Mouse (Mus musculus): Measurements from ENCODE around the gene Med11. TPM values are rescaled to one million over a fixed set of nuclear protein-coding genes. Genes with fewer than 3 reads are reported as not detected.

Med11 gene
- polyA plus RNA-seq, 1 experiment = 29.6 TPM

DNA sequence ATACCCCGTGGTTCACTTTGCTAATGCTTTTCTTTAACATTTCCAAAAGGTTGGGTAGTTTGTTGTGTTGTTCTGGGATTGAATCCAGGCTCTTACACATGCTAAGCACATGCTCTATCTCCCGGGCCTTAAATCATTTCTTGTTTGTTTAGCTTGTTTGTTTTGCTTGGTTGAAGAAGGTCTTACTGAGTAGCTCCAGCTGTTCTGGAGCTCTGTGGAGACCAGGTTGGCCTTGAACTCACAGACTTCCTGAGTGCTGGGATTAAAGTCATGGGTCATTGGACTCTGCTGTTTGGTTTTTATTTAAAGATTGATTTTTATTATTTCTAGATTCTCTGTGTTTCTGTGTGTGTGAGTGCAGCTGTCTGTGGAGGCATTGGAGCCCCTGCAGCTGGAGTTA lies 33.8 kb downstream of the Med11 start:
- Histone ChIP-seq H3K79me2 (ENCODE audit: control insufficient read depth, insufficient read depth) (no peaks in the 10 kb centered on the region), H3K27me3 (ENCODE audit: control insufficient read depth, insufficient read depth, insufficient read length) (no peaks in the 10 kb centered on the region), H3K4me3 (no peak overlapping the region), H3K4me2 (ENCODE audit: low read depth) (no peak overlapping the region), H3ac (ENCODE audit: control insufficient read depth, insufficient read length) (no peak overlapping the region), H3K36me3 (ENCODE audit: control insufficient read depth, insufficient read depth) (no peaks in the 10 kb centered on the region)
- TF ChIP-seq POLR2AphosphoS2 (IDR thresholded peaks at IDR 0.05; ENCODE audit: insufficient read length, low read depth) (no peak), CEBPB (IDR thresholded peaks at IDR 0.05; ENCODE audit: insufficient read depth, poor library complexity, severe bottlenecking) (no peak), SRF (IDR thresholded peaks at IDR 0.05; ENCODE audit: control insufficient read depth, insufficient read length, low read depth) (no peak), E2F4 (IDR thresholded peaks at IDR 0.05; ENCODE audit: insufficient read depth) (no peak), MAX (IDR thresholded peaks at IDR 0.05; ENCODE audit: low read depth) (no peak), TCF12 (IDR thresholded peaks at IDR 0.05; ENCODE audit: insufficient read depth, poor library complexity, severe bottlenecking) (no peak), REST (IDR thresholded peaks at IDR 0.05; ENCODE audit: insufficient read depth, insufficient read length) (no peak), MYOD1 (IDR thresholded peaks at IDR 0.05; ENCODE audit: control insufficient read depth in 1 of 3, insufficient read length in 2 of 3, low read depth in 2 of 3) (no peak), TCF3 (IDR thresholded peaks at IDR 0.05; ENCODE audit: insufficient read length, low read depth) (no peak), POLR2A (IDR thresholded peaks at IDR 0.05; ENCODE audit: insufficient read length, low read depth) (no peak), USF1 (IDR thresholded peaks at IDR 0.05; ENCODE audit: low read depth) (no peak), MYOG (IDR thresholded peaks at IDR 0.05; ENCODE audit: control insufficient read depth in 1 of 3, insufficient read depth in 1 of 3, insufficient read length in 2 of 3, low read depth in 2 of 3) (no peak)

DNA sequence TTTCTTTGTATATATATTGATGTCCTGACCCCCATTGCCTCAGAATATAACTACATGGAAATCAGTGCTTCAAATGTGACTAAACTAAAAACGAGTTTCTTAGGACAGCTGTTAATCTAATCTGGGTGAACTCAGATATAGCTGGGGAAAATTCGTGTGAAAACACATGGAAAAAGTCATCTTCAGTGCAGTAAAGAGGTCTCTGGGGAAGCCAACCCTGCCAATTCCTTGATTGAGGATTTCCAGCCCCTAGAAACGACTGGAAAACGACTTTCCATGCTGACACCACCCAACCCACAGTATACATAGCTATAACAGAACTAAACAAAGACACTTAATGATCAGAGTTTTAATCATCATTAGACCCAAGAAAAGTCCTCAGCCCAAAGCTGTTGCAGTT lies 36.1 kb downstream of the Med11 start:
- TF ChIP-seq MAX (IDR thresholded peaks at IDR 0.05; ENCODE audit: low read depth) (no peak), USF1 (IDR thresholded peaks at IDR 0.05; ENCODE audit: low read depth) (no peak), SRF (IDR thresholded peaks at IDR 0.05; ENCODE audit: control insufficient read depth, insufficient read length, low read depth) (no peak), TCF3 (IDR thresholded peaks at IDR 0.05; ENCODE audit: insufficient read length, low read depth) (no peak), CEBPB (IDR thresholded peaks at IDR 0.05; ENCODE audit: insufficient read depth, poor library complexity, severe bottlenecking) (no peak), REST (IDR thresholded peaks at IDR 0.05; ENCODE audit: insufficient read depth, insufficient read length) (no peak), POLR2A (IDR thresholded peaks at IDR 0.05; ENCODE audit: insufficient read length, low read depth) (no peak), MYOG (IDR thresholded peaks at IDR 0.05; ENCODE audit: control insufficient read depth in 1 of 3, insufficient read depth in 1 of 3, insufficient read length in 2 of 3, low read depth in 2 of 3) (no peak), MYOD1 (IDR thresholded peaks at IDR 0.05; ENCODE audit: control insufficient read depth in 1 of 3, insufficient read length in 2 of 3, low read depth in 2 of 3) (no peak), POLR2AphosphoS2 (IDR thresholded peaks at IDR 0.05; ENCODE audit: insufficient read length, low read depth) (no peak), E2F4 (IDR thresholded peaks at IDR 0.05; ENCODE audit: insufficient read depth) (no peak), TCF12 (IDR thresholded peaks at IDR 0.05; ENCODE audit: insufficient read depth, poor library complexity, severe bottlenecking) (no peak)
- no peak overlapping the region for H3ac ChIP-seq (ENCODE audit: control insufficient read depth, insufficient read length)
- H3K4me3 ChIP-seq = no peak overlapping the region
- no peak overlapping the region for H3K4me2 ChIP-seq (ENCODE audit: low read depth)
- H3K27me3 ChIP-seq (ENCODE audit: control insufficient read depth, insufficient read depth, insufficient read length) = no peaks in the 10 kb centered on the region
- no peaks in the 10 kb centered on the region for H3K79me2 ChIP-seq (ENCODE audit: control insufficient read depth, insufficient read depth)
- no peaks in the 10 kb centered on the region for H3K36me3 ChIP-seq (ENCODE audit: control insufficient read depth, insufficient read depth)

DNA sequence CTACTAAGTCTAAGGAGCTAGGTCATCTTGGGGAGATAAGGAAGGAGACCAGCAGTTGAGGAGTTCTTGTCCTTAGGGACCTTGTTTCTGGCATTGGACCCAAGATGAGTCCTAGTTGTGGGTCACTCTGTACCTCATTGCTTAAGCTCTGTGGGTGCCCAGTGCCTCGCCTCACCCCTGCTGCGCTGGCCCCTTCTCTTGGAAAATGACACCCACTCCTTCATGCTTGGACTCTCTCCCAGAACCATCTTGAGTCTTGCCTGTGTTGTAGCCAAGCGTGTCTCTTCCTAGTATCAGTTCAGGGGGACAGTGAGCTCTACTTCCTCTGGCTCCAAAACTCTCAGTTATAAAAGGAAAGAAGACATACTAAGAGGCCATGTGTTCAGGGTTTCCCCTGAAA lies 37.4 kb downstream of the Med11 start:
- no peaks in the 10 kb centered on the region for H3K36me3 ChIP-seq (ENCODE audit: control insufficient read depth, insufficient read depth)
- no peaks in the 10 kb centered on the region for H3K27me3 ChIP-seq (ENCODE audit: control insufficient read depth, insufficient read depth, insufficient read length)
- no peak overlapping the region for H3ac ChIP-seq (ENCODE audit: control insufficient read depth, insufficient read length)
- no peaks in the 10 kb centered on the region for H3K79me2 ChIP-seq (ENCODE audit: control insufficient read depth, insufficient read depth)
- no peak overlapping the region for H3K4me3 ChIP-seq
- TF ChIP-seq POLR2AphosphoS2 (IDR thresholded peaks at IDR 0.05; ENCODE audit: insufficient read length, low read depth) (no peak), MYOG (IDR thresholded peaks at IDR 0.05; ENCODE audit: control insufficient read depth in 1 of 3, insufficient read depth in 1 of 3, insufficient read length in 2 of 3, low read depth in 2 of 3) (no peak), POLR2A (IDR thresholded peaks at IDR 0.05; ENCODE audit: insufficient read length, low read depth) (no peak), SRF (IDR thresholded peaks at IDR 0.05; ENCODE audit: control insufficient read depth, insufficient read length, low read depth) (no peak), TCF3 (IDR thresholded peaks at IDR 0.05; ENCODE audit: insufficient read length, low read depth) (no peak), REST (IDR thresholded peaks at IDR 0.05; ENCODE audit: insufficient read depth, insufficient read length) (no peak)
- no peak overlapping the region for H3K4me2 ChIP-seq (ENCODE audit: low read depth)

DNA sequence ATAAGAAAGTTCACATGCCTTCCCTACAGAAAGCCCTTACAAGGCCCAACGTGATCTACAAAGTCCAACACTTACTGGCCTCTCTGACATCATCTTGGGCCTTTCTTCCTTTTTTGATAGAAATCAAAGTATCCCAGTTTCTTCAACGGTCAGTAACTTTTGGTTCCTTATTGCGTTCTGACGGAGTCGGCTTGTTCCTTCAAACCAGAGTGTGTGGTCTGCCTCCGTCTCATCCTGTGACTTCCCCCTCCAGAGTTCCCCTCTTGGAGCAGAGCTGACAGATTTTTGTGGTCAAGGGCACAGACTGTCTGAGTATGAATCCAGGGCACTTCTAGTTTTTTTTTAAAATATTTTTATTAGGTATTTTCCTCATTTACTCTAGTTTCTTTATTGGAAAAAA lies 38.0 kb downstream of the Med11 start:
- no peak overlapping the region for H3K4me3 ChIP-seq
- H3ac ChIP-seq (ENCODE audit: control insufficient read depth, insufficient read length) = no peak overlapping the region
- TF ChIP-seq REST (IDR thresholded peaks at IDR 0.05; ENCODE audit: insufficient read depth, insufficient read length) = no peak
- TF ChIP-seq MYOD1 (IDR thresholded peaks at IDR 0.05; ENCODE audit: control insufficient read depth in 1 of 3, insufficient read length in 2 of 3, low read depth in 2 of 3) = no peak
- TF ChIP-seq TCF12 (IDR thresholded peaks at IDR 0.05; ENCODE audit: insufficient read depth, poor library complexity, severe bottlenecking) = no peak
- no peak for TF ChIP-seq CEBPB (IDR thresholded peaks at IDR 0.05; ENCODE audit: insufficient read depth, poor library complexity, severe bottlenecking)
- TF ChIP-seq POLR2AphosphoS2 (IDR thresholded peaks at IDR 0.05; ENCODE audit: insufficient read length, low read depth) = no peak
- no peak for TF ChIP-seq MAX (IDR thresholded peaks at IDR 0.05; ENCODE audit: low read depth)
- no peak for TF ChIP-seq TCF3 (IDR thresholded peaks at IDR 0.05; ENCODE audit: insufficient read length, low read depth)
- no peak for TF ChIP-seq MYOG (IDR thresholded peaks at IDR 0.05; ENCODE audit: control insufficient read depth in 1 of 3, insufficient read depth in 1 of 3, insufficient read length in 2 of 3, low read depth in 2 of 3)
- TF ChIP-seq E2F4 (IDR thresholded peaks at IDR 0.05; ENCODE audit: insufficient read depth) = no peak
- TF ChIP-seq SRF (IDR thresholded peaks at IDR 0.05; ENCODE audit: control insufficient read depth, insufficient read length, low read depth) = no peak
- TF ChIP-seq POLR2A (IDR thresholded peaks at IDR 0.05; ENCODE audit: insufficient read length, low read depth) = no peak
- TF ChIP-seq USF1 (IDR thresholded peaks at IDR 0.05; ENCODE audit: low read depth) = no peak
- no peaks in the 10 kb centered on the region for H3K79me2 ChIP-seq (ENCODE audit: control insufficient read depth, insufficient read depth)
- no peaks in the 10 kb centered on the region for H3K36me3 ChIP-seq (ENCODE audit: control insufficient read depth, insufficient read depth)
- no peak overlapping the region for H3K4me2 ChIP-seq (ENCODE audit: low read depth)
- no peaks in the 10 kb centered on the region for H3K27me3 ChIP-seq (ENCODE audit: control insufficient read depth, insufficient read depth, insufficient read length)
